Mouse (Mus musculus) layer of hippocampus, postnatal 10 days (tissue): ENCODE data around the gene Brd9. TPM values are rescaled to one million over a fixed set of nuclear protein-coding genes. Genes with fewer than 3 reads are reported as not detected.
"Not testable (repeated sequence)": the region's sequence is repeated elsewhere in the genome, so short reads cannot be mapped to it uniquely, and the experiment has no call there.

Experiments
- DNase-seq, 2 experiments: peaks; one replicate each; pipeline ENCODE4 v3.0.0; 2021; ENCODE audit warnings: low spot score in 2 of 2
- microRNA-seq, 2 experiments: library from miRNA; unstranded; fragments of <30 nt; microRNA quantifications; one replicate each; pipeline ENCODE4 v1.2.0; 2021
- total RNA-seq, 2 experiments: library from RNA; stranded (reverse); gene quantifications; 2 replicates each; pipeline ENCODE4 v1.2.3; 2021

Brd9 gene
- total RNA-seq, 2 experiments from 2014 or later = 113 to 120 TPM

DNA sequence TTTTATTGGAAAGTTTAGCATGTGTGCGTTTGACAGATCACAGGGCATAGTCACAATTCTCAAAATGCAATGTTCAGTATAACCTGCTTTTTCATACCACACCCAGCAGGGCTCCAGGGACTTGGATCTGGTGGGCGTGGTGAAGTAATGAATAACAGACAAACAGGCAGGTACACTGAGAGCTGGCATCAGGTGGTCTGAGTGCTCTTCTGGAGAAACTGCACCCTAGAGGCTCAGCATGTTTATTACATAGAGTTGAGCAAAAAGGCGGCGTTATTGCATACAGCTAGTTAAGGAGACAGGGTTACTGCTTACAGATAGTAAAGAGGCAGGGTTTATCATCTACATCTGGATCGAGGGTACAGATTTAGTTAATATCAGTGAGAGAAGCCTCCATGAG lies 52.7 kb downstream of the Brd9 start:
- no peak for DNase-seq

DNA sequence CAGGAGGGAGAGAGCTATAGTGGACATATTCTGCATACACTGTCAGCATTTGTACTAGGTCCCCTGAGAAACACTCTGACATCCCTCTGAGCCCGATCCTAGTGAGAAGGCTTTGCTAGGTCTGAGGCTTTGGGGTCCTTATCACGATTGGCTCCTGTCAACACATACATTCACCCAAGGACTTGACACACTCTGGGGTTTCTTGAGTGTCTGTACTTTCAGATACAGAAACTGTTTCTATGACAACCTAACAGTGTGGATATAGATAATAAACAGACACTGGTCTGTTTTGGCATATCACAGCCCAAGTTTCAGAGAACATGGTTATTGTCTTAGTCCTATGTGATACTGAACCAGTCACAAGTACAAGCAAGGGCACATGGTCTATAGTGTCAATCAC lies 53.1 kb downstream of the Brd9 start:
- no peak for DNase-seq

- DNase-seq = no peak
Observed at GRCm38 (mm10) chr13:73991267-73991666, 53.7 kb downstream of the Brd9 start.

GRCm38 (mm10) chr13:73996456-73996855 lies 58.8 kb downstream of the Brd9 start:
- no peak for DNase-seq

DNA sequence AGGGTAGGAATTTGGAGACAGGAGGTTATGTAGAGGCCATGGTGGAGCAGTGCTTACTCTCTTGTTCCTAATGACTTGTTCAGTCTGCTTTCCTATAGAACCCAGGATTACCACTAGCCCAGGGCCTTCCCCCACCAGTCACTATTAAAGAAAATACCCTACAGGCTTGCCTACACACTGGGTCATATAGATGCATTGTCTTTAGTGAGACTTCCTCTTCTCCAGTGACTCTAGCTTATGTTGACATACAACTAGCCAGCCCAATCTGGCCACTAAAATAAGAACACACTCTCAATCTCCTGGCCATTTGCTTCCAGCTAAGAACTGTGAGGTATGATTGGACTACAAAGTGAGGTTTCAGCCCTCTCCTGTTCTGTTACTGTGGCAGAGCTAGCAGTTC lies 62.9 kb downstream of the Brd9 start:
- DNase-seq = no peak

- no peak for DNase-seq
Observed at GRCm38 (mm10) chr13:74000961-74001360, 63.4 kb downstream of the Brd9 start.

- no peak for DNase-seq
Observed at GRCm38 (mm10) chr13:74001492-74001891, 63.9 kb downstream of the Brd9 start.

DNA sequence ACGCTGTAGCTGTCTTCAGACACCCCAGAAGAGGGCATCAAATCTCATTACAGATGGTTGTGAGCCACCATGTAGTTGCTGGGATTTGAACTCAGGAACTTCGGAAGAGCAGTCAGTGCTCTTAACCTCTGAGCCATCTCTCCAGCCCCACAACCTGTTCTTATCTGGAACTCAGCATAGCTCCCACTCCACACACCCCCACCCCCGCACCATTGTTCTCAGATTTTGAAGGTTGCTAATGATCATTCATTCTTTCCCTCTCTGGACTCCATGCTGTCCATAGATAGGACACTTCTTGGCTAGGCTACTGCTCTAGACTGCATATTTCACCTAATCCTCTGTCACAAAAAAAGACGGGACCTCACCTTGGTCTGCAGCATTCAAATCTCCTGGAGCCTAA lies 69.3 kb downstream of the Brd9 start:
- DNase-seq = not testable (repeated sequence)

GRCm38 (mm10) chr13:74008216-74008615 lies 70.6 kb downstream of the Brd9 start:
- not testable (repeated sequence) for DNase-seq

DNA sequence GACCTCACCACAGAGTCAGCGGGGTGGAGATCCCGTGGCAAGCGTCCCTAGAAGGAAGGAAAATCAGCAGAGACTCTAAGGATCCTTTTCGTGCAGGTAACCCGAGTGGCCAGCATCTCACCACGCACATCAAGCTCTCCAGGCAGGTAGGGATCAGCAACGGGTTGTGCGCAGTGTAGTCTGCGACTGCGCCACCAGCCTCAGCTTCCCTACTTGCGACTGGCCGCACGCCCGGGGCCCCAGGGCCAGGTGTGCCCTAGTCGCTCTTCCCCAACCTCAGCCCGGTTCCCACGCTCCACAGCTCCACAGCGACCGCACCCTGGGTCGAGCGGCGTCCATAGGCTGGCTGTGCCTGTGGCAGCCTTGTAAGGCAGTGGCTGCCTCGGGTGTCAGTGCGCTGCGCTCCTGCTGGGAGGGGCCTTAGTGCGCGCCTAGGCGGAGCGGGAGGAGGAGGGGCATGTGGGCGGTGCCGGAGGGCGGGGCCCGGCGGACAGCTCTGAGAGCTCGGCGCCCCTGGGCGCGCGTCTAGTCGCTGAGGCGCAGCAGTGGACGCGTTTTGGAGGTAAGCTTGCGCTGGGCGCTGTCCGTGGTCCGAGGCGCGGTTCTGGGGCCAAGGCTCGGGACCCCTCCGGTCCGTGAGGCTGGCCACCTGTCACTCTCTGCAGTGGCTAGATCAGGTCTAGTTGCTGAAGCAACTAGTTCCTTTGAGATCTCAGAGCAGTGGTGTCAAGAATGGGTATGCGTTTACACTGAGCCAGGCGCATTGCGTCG lies 71.5 kb downstream of the Brd9 start, which contains the start of gene Tppp:
Gene Tppp, plus strand, starts transcription at position 460 of the 771 bp plus-strand sequence.
- DNase-seq = peak; percentile 86 to 92

GRCm38 (mm10) chr13:74009791-74010614 lies 72.4 kb downstream of the Brd9 start:
- DNase-seq = peak; percentile 78 to 80

Small RNA genes within 50 kb of the gene (microRNA-seq; reads per million reads assigned to microRNA genes)
- 0 reads per million in 2 experiments for gene Gm25197

Other genes starting within 250 kb of the Brd9 start
- gene Slc6a19, start 232.9 kb upstream of the Brd9 start, total RNA-seq = under 1 TPM; 0.14 to 0.16 TPM
- 10 to 100 TPM in 1 of 2 experiments, 1 to 10 TPM in 1; 9.0 to 10.4 TPM for gene Slc12a7, start 204.7 kb upstream of the Brd9 start, total RNA-seq
- 10 to 100 TPM; 12.9 to 15.3 TPM for gene Nkd2, start 90.2 kb upstream of the Brd9 start, total RNA-seq
- 1 to 10 TPM; 1.7 to 3.5 TPM for gene Trip13, start within 50 bp of the Brd9 start, total RNA-seq
- gene Zdhhc11, start 26.0 kb downstream of the Brd9 start, total RNA-seq = not detected
- 100 to 1,000 TPM; 102 TPM for gene Tppp, start 71.6 kb downstream of the Brd9 start, total RNA-seq
- gene Cep72, start 124.5 kb downstream of the Brd9 start, total RNA-seq = 1 to 10 TPM; 1.9 to 2.7 TPM
- gene Slc9a3, start 183.6 kb downstream of the Brd9 start, total RNA-seq = 1 to 10 TPM; 1.2 to 1.9 TPM